Mouse (Mus musculus): Measurements from ENCODE around the gene Dclk3.

The Dclk3 gene

DNA sequence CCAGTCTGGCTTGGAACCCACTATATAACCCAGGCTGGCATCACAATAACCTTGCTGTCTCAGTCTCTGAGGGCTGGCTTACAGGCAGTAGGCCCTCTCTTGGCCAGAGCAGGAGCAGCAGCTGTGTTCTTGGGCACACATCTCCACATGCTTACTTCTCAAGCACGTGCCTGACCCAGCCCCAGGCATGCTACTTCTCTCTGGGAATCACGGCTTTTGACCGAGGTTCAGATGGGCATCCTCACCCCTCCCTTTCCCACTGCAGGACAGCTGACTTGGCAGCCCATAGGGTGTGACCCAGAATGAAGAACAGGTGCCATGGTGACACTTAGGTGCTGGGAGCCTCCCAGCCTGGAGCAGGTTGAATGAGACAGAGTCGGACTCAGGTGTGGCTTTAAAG, 52.4 kb downstream of the Dclk3 start:
- DNase-seq = no peak

DNA sequence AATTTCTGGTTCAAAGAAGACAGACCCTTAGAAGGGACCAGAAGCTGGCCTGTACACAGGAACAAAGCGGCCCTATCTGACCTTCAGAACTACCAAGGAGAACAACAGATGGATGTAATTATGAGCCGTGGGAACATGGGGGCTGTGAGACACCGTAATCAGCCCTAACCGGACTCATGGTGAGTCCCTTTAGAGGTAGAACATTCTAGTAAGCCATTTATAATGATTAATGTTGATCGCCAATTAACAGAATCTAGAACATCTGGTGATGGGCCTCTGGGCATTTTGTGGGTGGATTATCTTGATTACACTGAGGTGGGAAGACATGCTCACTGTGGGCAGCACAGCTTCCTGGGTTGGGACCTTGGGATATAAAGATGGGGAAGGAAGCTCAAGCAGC, 54.6 kb downstream of the Dclk3 start:
- DNase-seq = no peak

DNA sequence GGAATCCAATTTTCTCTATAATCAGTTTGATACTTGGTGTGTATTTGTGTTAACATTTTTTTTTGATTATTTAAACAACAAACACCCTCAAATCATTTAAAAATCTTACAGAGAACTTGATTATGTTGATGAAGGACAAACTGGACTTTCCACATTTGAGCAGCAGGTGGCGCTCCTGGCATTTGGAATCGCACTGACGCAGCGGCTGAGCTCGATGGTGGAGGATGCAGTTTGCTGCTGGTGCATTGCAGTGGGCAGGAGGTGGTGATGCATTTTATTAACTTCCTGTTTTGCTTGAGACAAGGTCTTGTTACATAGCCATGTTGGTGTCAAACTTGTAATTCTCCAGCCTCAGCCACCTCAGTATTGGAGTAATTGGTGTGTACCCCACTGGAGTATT, 56.7 kb downstream of the Dclk3 start:
- no peak for DNase-seq

DNA sequence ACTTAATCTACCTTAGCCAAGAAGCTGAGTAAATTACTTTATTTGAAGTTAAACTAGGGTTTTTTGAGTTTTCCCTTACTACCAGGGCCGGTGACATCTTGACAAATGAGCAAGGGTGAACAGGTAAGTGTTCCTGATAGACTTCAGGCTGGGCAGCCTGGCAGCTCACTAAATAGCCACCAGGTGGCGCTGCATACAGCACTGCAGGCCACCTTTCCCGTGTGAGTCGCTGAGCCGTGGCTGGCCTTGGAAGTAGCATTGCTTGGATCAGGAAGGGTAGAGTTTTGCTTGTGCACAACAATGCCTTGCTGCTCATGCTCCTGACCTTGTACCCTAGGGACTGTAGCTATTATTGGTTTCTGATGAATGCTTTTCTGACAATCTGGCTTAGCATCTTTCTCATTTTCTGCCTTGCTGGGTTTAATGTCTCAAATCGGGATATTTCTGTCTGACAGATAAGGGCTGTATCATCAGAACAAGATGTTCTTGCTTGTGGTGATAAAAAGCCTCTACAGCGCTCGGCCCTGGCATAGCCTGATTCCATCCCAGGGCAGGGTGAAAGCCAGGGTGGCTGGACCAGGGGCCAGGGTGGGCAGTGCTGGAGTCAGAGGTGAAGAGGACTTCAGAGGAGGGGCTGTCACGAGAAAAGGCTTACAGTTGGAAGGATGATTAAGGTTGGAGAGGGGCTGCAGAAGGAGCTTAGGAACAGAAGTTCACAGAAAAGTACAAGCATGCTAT, 58.4 kb downstream of the Dclk3 start:
- peak in 1 of 2 experiments; percentile 6 for DNase-seq

DNA sequence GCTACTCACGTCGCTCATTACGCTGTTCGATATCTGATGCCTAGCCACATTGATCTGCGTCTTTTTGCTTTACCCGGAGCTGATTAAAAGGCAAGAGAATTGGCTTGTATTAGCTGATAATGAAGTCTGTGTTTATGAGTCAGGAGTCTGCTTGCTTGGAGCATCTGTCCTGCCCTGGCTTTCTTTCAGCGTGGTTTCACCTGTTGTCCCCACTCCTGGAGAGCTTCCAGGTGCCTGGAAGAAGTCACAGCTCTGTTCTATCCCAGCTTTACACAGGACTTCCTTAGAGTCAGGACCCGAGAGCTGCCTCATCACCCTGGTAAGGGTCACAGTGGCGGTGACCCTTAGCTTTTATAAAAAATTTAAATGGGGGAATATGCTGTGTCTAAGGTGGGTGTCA, 61.3 kb downstream of the Dclk3 start:
- no peak for DNase-seq

DNA sequence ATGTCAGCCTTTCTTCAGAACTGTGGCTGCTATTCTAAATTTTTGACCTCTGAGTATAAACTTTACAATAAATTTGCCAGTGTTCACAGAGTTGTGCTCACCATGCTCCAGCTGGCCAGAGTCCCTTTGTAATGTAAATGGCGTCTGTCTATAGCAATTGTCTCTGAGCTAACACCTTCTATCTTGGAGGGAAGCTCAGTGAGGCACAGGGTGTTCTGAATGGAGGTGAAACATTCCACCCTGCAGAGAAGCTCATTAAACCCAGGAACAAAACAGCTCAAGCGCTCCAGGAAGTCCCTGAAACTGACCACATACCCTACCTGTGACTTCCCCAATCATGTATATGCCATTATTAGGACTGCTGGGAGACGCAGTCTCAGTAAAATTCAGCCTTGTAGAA, 67.2 kb downstream of the Dclk3 start:
- no peak for DNase-seq

DNA sequence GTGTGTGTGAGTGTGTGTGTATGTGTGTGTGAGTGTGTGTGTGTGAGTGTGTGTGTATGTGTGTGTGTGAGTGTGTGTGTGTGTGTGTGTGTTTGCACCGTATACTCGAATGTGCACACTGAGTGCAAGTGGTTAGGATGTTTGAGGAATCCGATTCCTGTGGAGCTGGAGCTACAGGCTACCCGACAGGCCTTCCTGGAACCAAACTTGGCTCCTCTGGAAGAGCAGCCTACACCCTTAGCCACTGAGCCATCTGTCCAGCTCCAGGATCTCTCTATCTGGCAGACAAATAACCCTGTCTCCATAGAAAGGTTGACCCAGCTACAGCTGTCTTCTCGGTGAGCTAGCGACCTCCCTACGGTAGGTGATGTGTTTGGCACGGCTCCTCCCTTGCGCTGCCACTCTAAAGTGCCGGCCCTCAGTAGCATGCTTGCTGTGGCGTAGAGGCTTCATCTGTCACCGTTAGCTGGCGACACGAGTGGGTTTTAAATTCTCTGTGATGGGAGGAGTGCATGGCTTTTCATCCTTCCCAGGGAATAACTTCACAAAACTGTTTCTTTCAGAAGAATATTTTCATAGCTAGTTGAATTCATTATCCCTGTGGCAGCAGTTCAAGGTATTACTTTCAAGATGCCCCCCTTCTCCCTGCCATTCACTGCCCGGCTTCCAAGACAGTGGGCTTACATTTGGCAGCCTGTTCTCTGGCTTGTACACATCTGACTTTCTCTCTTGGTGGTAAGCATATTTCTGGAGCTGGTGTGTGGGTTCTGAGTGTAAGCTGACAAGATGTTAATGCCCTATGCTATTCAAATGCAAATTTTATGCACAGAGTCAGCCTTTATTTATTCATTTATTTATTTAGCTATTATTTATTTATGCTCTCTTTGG, 75.9 kb downstream of the Dclk3 start:
- no peak for DNase-seq

DNA sequence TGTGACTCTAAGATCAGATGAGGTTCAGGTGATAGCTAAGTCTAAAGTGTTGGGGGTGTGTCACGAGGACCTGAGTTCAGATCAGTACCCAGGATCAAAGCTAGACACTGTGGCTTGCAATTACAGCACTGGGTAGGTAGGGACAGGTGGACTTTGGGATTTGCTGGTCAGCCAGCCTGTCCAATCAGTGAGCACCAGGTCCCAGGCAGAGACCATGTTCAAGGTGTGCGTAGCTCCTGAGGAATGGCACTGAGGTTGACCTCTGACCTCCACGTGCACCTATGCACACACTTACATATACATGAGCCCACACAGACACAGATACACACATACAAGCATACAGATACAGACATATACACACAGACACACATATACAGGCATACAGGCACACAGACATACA, 76.7 kb downstream of the Dclk3 start:
- DNase-seq = no peak

DNA sequence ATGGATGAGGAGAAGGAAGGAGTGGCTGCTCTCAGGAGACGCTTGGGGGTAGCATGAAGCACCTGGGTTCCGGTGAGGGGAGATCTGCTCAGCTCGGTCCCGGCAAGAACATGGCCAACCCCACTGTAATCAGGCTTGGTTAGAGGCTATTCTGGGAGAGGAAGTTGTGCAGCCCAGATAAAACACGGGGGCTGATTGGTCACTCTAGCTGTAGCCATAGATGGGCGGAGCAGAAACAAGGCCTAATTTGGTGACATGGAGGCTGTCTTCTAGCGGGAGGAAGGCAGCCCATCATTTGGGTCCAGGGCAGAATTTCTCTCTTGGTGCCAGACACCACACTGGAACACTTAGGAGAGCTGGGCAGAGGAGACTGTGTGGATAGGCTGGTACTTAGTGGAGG, 83.3 kb downstream of the Dclk3 start:
- DNase-seq = no peak

DNA sequence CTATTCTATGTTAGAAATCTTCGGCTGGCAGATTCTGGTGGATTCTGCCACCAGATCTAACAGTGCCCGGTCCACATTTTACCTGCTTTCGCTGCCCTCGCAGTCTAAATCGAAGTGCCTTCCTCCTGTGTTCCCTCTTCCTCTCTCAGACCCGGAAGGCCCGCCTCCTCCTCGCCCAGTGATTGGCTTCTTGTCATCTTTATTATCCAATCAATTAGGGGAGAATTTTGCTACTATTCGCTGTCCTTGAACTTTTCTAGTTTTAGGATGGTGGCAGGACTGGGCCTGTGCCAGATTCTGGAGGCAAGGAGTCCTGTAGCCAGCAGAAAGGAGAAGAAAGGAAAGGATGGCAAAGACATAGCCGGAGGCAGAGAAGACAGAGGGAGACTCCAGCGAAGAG, 84.2 kb downstream of the Dclk3 start:
- no peak for DNase-seq

DNA sequence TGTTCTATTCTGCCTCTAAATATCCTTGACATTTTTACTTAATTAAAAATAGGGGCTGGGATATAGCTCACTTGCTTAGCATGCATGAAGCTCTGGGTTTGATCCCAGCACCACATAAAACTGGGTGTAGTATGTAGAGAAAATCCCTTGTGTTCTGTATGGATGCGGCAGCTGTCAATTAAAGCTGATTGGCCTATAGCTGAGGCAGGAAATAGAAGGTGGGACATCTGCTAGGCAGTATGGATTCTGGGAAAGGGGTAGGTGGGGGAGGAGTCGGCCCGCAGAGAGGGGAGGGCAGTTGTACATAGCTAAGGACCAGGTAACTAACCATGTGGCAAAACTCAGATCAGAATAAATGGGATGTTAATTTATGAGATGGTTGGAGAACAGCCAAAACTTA, 85.0 kb downstream of the Dclk3 start:
- no peak for DNase-seq

DNA sequence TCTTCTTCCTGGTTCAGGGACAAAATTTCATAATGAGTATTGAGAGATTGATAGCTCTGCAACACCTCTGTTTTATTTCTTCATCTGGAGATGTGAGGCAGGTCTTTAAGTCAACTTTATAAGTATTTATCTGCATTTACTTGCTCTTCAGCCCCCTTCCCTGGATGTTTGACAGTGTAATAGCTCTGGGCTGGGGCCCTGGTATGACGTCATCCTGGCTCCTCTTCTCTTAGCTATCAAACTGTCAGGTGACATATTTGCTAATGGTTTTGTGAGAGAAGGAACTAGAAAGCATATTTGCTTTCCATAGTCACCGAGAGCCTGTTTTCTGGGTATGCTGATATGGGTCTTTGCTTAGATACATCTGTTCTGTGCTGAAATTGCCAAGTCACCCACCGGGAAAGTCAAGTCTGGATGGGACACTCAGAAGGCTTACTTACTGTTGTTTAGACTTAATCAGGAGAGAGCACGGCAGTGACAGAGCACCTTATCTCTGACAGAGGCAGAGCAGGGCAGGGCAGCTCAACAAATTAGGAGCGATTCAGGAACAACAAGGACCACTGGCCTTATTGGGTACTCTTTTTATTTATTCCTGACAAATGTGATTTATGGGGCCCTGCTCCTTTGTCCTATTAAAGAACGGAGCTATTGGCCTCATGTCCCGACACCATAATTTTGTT, 96.0 kb downstream of the Dclk3 start:
- no peak for DNase-seq

DNA sequence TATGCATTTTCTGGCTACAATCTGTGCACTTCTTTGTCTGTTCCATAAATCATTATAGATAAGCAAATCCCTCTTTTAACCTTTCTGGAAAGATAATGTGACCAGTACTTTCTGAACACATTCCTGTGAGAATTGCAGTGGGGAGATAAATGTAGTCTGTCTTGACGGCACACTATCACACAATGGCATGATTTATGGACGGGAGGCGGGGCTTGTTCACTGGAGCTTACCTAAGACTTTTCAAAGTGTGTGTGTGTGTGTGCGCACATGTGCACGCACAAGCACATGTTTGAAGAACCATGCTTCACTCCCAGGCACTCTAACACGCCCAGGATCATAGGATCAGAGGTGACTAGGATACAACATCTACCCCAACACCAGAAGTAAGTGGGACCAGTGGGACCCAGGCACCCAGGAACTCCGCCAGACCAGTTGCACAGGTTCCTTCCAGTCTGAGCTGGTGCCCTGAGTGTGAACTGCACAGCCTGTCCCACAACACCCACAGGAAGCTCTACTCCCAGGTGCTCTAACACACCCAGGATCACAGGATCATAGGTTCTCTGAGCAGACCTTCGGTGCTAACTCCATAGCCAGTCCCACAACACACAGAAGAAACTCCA, 96.7 kb downstream of the Dclk3 start:
- no peak for DNase-seq
